Mouse (Mus musculus): Measurements from ENCODE around the gene Krt8.

Gene Krt8

GRCm38 (mm10) chr15:101983949-101984601, 20.2 kb downstream of the Krt8 start:
- in situ Hi-C loops (cut with MboI; ENCODE audit: low pct_unique_long_range_greater_than_20kb in 1 of 2, low sequenced_read_pairs in 2 of 2, unreplicated experiment in 1 of 2): loop anchor here in 1 of 2 experiments (5.0 kb wide), 1 partner anchor 647 kb away; no protein-coding TSS in a partner anchor

DNA sequence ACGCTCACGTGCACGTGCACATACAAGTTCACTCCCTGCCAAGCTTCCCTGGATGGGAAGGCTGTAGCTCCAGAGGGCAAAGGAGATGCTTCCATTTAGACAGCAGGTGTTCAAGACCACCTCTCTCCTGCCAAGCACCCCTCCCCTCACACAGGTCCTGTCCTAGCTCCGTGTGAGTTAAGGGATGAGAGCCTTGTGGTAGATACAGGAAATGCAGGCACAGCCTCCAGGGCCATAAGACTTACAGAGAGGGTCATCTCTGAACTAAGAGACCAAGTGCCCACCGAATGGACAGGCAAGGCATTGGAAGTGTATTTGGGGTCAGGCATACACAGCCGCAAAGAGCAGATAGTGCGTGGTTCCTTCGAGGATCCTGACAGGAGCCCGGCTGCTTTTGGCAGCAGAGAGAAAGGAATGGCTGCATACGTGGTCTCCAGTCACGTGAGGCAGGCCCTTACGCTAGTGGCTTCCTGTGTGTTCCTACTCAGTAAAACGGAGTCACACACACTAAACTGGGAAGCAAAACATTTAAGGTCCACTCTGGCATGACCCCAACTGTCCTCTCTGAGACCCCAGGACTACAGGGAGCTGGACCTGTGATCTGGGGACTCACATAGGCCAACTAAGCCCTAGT, 20.9 kb downstream of the Krt8 start:
- in situ Hi-C loops (cut with MboI; ENCODE audit: low pct_unique_long_range_greater_than_20kb in 1 of 2, low sequenced_read_pairs in 2 of 2, unreplicated experiment in 1 of 2): loop anchor here in 1 of 2 experiments (5.0 kb wide), 1 partner anchor 646 kb away; no protein-coding TSS in a partner anchor

- in situ Hi-C loops (cut with MboI; ENCODE audit: low pct_unique_long_range_greater_than_20kb in 1 of 2, low sequenced_read_pairs in 2 of 2, unreplicated experiment in 1 of 2): loop anchor here in 1 of 2 experiments (5.0 kb wide), 1 partner anchor 644 kb away; no protein-coding TSS in a partner anchor
Measured at GRCm38 (mm10) chr15:101980849-101981248, 23.4 kb downstream of the Krt8 start.

DNA sequence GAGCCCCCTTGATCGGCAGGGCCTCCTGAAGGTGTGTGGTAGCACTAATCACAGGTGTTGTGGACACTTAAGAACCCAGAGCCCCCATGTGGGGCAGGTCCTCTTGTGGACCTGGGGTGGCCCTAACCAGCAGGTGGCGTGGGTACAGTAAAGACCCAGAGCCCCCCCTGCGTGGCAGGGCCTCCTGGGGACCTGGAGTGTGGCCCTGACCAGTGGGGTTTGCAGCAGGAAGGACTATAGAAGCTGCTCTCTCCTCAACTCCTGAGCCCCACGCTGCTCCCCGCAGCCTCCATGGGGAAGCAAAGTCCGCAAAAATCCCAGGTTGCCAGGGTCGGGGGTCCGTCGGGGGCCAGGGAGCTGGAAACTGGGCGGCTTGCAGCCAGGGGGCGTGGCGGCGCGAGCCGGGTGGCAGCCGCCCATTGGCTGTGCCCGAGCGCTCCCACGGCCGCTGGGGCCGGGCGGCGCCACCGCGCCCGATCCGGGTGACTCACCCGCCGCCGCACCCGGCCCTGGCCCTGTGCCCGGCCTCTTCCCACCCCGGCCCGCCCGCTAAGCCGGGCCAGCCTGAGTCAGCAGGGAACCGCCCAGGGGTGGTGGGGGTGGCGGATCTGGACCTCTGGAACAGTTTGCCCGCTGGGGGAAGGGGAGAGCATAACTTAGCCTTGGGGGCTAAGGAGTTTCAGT, 27.1 kb downstream of the Krt8 start:
- in situ Hi-C loops (cut with MboI; ENCODE audit: low pct_unique_long_range_greater_than_20kb in 1 of 2, low sequenced_read_pairs in 2 of 2, unreplicated experiment in 1 of 2): loop anchor here in 1 of 2 experiments (10.0 kb wide), 2 partner anchors 452 to 642 kb away; no protein-coding TSS in a partner anchor

GRCm38 (mm10) chr15:101976641-101977040, 27.6 kb downstream of the Krt8 start:
- in situ Hi-C loops (cut with MboI; ENCODE audit: low pct_unique_long_range_greater_than_20kb in 1 of 2, low sequenced_read_pairs in 2 of 2, unreplicated experiment in 1 of 2): loop anchor here in 1 of 2 experiments (10.0 kb wide), 2 partner anchors 452 to 642 kb away; no protein-coding TSS in a partner anchor

DNA sequence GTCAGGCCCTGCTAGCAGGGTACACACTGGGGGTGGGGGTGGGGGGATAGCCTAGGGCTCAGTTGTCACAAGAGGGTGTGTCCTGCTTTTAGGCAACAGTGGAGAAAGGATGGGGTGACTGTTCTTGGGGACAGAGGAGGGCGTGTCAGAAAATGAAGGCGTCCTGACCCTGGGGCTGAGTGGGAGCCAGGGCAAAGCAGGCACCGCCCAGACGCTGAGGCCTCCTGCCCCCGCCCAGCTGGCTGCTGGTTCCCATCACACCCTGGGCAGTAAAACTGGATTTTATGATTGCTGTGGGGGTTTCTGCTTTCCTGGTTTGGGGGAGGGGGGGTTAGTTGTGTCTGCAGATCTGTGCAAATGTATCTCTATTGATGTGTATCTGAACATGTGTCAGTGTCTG, 28.3 kb downstream of the Krt8 start:
- in situ Hi-C loops (cut with MboI; ENCODE audit: low pct_unique_long_range_greater_than_20kb in 1 of 2, low sequenced_read_pairs in 2 of 2, unreplicated experiment in 1 of 2): loop anchor here in 1 of 2 experiments (10.0 kb wide), 2 partner anchors 451 to 641 kb away; no protein-coding TSS in a partner anchor

DNA sequence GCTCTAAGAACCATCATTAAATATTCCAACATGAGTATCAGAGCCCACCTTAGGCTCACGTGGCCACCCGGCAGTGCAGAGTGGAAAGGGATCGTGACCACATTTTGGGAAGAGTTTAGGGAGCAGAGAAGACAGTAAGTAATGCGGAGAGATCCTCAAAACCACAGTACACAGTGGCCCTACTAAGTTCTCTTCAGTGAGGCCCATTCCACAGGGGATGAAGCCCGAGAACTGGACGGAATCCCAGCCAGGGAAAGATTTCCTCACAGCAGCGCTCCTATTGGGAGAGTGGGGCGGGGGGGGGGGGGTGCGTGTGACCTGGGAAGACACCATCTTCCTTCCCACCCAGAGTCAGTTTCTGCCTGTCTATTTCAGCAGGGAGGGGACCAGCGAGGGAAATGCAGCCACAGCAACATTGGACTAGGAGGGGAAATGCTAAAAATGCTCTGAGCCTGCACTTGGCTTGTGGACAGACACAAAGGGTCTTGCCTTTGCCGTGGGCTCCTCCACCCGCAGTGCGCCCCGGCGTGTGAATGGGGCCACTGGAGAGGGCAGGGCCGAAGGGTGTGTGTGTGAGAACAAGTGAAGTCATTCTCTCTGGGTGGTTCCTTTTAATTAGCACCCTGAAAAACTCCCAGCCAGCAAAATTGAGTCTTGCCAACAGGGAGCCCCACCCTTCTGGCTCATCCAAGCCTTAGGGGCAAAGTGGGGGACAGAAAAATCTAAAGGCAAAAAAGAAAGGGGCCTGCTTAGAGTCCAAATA, 30.0 kb downstream of the Krt8 start:
- in situ Hi-C loops (cut with MboI; ENCODE audit: low pct_unique_long_range_greater_than_20kb in 1 of 2, low sequenced_read_pairs in 2 of 2, unreplicated experiment in 1 of 2): loop anchor here (5.0 to 10.0 kb wide), 4 partner anchors 202 to 639 kb away; no protein-coding TSS in a partner anchor

DNA sequence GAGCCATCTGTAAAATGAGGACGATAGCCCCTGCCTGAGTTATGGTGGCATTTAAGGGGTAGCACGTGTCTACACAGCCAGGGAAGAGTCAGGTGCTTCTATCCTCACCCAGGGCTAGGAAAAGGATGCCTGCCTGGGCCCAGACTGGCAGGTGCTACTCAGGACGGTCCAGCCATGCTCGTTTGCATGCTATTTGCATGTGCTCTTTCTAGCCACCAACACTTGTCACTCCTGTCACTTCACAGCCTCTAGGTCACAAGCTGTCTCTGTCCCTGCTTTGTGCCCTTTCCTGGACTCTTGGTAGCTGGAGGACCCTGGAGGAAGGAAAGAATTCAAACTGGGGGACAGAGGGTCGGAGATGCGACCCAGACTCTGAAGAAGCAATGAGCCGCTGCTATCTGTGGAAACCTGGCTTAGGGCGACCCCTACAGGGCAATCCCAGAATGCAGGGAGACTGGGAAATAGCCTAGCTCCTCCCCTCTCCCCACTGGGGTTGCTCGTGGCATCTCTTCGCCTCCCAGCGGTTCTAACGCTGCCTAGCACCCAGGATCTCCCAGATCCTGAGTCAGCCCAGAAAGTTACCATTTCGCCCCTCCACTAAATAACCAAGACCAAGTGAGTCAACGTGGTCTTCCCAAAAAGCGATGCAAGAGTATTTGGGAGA, 30.7 kb downstream of the Krt8 start:
- in situ Hi-C loops (cut with MboI; ENCODE audit: low pct_unique_long_range_greater_than_20kb in 1 of 2, low sequenced_read_pairs in 2 of 2, unreplicated experiment in 1 of 2): loop anchor here (5.0 to 10.0 kb wide), 4 partner anchors 201 to 639 kb away; no protein-coding TSS in a partner anchor

GRCm38 (mm10) chr15:101970536-101970935, 33.7 kb downstream of the Krt8 start:
- in situ Hi-C loops (cut with MboI; ENCODE audit: low pct_unique_long_range_greater_than_20kb in 1 of 2, low sequenced_read_pairs in 2 of 2, unreplicated experiment in 1 of 2): loop anchor here (5.0 to 10.0 kb wide), 4 partner anchors 198 to 636 kb away; no protein-coding TSS in a partner anchor

- in situ Hi-C loops (cut with MboI; ENCODE audit: low pct_unique_long_range_greater_than_20kb in 1 of 2, low sequenced_read_pairs in 2 of 2, unreplicated experiment in 1 of 2): no loop called here
Measured at GRCm38 (mm10) chr15:101966808-101967207, 37.5 kb downstream of the Krt8 start.

DNA sequence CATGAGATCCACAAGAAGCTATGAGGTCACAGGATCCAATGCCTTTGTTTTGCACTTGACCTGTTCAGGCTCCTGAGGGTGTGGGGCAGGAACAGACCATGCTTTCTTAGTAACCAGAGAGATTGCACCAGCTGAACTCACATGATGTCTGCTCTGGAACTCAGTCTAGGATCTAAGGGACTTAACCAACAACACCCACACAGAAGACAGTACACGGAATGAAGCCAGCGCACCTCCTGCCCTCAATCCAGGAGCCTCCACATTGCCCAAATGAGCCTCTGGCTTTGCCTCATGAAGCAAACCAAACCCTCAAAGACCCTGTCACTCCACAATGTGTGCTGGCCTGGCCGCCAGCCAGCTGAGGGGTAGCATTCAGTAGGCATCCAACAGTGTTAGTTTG, 45.4 kb downstream of the Krt8 start:
- in situ Hi-C loops (cut with MboI; ENCODE audit: low pct_unique_long_range_greater_than_20kb in 1 of 2, low sequenced_read_pairs in 2 of 2, unreplicated experiment in 1 of 2): no loop called here

- in situ Hi-C loops (cut with MboI; ENCODE audit: low pct_unique_long_range_greater_than_20kb in 1 of 2, low sequenced_read_pairs in 2 of 2, unreplicated experiment in 1 of 2): no loop called here
Measured at GRCm38 (mm10) chr15:101954187-101954586, 50.1 kb downstream of the Krt8 start, which contains the start of gene Krt78. Gene Krt78, minus strand, starts transcription at chr15:101954287.

- in situ Hi-C loops (cut with MboI; ENCODE audit: low pct_unique_long_range_greater_than_20kb in 1 of 2, low sequenced_read_pairs in 2 of 2, unreplicated experiment in 1 of 2): no loop called here
Measured at GRCm38 (mm10) chr15:101952733-101953474, 51.4 kb downstream of the Krt8 start.
